Mouse (Mus musculus) spleen, adult 18-20 months (tissue): Measurements from ENCODE around the gene Smyd5.
"Not testable (repeated sequence)": the region's sequence is repeated elsewhere in the genome, so short reads cannot be mapped to it uniquely, and the experiment has no call there.

Source experiments
- DNase-seq, 2 experiments: peaks; one replicate each; pipeline ENCODE4 v3.0.0; 2022; ENCODE audit warnings: mixed read lengths in 2 of 2

The Smyd5 gene

GRCm38 (mm10) chr6:85450140-85450539 lies 18.4 kb downstream of the Smyd5 start:
- DNase-seq: not testable (repeated sequence)

- DNase-seq: peak; percentile 96
Measured at GRCm38 (mm10) chr6:85450697-85451663, 19.2 kb downstream of the Smyd5 start, which contains the start of gene Cct7. Cct7 (plus strand) TSS chr6:85451514.

GRCm38 (mm10) chr6:85451664-85452410 lies 20.0 kb downstream of the Smyd5 start, which contains the start of gene Pradc1:
Pradc1 (minus strand) TSS chr6:85451970.
- DNase-seq: peak; percentile 93 to 94

DNA sequence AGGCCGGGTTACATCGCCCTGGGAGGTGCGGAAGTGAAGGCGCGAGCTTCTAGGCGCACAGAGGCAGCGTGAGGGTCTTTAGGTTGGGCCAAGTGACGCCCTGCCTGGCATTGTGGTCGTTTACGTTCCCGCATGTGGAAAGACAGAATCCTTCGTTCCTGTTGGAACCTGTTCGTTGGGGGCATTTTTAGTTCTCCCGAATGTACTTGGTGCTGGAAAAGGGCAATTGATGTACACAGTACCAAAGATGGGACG lies 20.5 kb downstream of the Smyd5 start:
- no peak for DNase-seq

DNA sequence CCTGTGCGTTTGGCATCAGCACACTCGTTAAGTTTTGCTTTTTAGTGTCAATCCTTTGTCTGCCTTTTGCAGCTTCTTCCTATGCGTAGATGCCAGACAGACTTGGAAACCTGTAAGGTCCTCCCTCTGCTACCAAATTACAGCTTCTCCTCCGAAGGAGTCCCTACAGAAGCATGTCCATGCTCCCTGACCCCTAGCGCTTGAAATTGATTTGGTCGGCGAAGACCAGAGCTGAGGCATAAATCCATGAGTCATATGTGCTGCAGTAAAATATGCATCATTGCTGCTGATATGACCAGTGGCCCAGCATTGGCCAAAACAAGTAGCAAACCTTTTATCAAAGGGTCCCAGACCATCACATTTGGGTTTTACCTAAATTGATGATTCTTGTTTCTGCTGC lies 21.0 kb downstream of the Smyd5 start:
- no peak for DNase-seq

DNA sequence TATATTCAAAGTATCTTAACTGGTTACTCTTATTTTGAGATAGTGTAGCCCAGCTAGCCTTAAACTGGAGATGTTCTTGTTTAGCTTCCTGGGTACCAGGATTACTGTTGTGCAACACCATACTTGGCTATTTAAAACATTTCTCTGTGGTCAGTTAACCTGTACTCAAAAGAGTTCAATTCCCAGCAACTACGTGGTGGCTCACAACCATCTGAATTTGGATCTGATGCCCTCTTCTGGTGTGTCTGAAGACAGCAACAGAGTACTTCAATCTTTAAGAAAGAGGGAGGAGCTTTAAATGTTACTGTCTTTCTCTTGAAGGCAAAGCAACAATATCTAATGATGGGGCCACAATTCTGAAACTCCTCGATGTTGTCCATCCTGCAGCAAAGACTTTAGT lies 27.8 kb downstream of the Smyd5 start:
- DNase-seq: no peak

DNA sequence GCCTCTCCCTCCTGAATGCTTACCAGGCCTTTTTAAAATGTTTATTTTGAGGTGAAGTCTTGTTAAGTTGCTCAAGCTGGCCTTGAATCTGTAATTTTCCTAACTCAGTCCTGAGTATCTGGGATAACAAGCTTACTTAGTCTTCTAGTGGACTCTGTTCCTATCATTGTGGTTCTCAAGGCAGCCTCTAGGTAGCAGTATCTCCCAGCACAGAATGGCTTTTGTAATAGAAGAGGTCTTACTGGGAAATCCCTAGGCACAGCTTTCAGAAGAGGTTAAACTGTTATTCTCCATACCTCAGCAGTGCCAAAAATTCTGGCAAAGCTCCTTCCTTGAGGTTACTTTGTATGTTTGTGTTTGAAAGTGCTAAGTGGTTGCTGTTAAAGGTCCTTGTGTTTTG lies 33.6 kb downstream of the Smyd5 start:
- DNase-seq: no peak

DNA sequence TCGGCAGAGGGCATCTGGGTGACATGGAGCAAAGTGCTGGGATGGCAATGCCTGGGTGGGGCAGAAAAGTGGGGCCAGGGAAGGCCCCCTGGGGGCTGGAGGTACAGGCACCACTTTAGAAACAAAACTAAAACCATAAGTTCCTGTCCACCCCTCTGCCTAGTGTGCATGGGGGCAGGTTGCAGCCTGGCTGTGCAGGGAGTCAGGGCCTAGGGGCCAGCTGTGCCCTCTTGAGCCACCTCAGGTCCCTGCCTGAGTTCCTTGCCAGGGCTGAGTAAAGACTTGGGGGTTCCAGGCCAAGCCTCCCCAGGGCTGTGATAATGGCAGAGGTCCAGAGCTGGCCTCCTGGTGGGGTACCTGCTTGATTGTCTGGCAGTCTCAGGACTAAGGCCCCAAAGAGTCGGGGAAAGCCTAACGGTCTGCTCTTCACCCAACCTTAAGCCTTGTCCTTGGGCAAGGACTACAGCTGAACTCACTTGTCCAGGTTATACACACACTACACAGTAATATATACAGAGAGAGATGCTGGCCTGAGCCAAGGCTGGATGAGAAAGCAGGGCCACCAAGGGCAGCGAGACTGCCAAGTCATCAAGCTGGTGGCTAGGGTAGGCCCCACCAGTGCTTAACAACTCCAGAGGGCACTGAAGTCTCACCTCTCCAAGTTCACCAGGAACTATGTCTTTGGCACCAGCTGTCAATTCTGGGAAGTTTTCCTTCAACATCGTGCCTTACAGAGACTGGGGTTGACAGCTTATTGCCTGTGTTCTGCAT lies 38.1 kb downstream of the Smyd5 start:
- DNase-seq: no peak

- DNase-seq: no peak
Measured at GRCm38 (mm10) chr6:85471962-85472361, 40.2 kb downstream of the Smyd5 start.

DNA sequence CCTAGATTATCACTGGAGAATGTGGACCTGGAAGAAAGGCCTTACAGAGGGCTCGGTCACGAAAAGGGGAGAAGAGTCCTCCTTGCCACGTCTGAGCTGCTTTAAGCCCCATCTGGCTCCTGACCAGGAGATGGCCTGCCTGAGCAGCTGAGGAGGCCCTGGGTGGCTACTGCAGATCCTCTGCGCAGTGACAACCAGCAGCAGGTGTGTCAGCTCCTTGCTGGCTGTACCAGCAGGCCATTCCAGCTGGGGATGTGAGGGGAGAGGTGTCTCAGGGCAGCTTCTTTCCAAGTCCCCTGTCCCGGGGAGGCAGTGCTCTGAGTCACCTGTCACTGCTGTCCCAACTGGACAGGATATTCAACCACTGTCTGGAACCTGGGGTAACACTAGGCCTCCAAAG lies 40.8 kb downstream of the Smyd5 start:
- DNase-seq: no peak

GRCm38 (mm10) chr6:85475581-85475980 lies 43.8 kb downstream of the Smyd5 start:
- no peak for DNase-seq

DNA sequence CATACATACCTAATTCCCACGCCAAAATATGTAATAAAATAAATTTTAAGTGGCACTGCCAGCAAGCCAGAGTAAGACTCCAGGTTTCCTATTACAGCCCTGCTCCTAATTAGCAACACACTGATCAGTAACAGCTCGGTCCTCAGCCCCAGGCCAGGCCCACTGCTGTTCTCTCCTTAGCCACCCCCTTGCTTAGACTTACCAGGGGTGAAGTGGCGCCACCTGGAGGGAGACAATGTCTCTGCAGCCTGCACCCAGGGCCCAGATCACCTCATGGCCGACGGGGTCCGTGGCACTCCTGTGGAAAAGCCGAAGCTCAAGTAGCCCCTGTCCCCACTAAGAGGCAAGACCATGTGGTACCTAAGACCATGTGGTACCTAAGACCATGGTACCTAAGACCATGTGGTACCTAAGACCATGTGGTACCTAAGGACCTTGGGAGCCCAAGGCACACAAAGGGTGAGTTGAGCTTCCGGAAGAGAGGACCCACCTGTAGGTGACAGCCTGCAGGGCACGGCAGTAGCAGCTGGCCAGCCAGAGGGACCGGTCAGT lies 45.7 kb downstream of the Smyd5 start:
- peak in 1 of 2 experiments; percentile 38 for DNase-seq

DNA sequence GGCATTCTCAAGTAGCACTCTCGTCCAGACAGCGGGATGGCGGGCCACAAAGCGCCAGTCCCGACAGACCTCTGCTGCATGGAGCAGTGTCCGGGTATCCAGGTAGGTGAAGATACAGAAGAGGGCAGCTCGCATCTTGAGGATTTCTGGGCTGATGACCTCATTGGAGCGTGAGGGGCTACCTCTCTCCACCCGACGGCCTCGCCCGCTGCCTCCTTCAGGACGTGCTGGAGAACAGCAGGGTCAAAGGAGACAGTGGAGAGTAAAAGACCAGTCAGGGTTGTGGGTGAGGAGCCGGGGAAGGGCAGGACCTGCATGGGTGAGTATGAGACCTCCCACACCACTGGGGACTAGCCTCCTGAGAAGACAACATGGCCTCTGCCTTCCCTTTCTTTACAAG lies 46.6 kb downstream of the Smyd5 start:
- DNase-seq: no peak

- no peak for DNase-seq
Measured at GRCm38 (mm10) chr6:85479979-85480378, 48.2 kb downstream of the Smyd5 start.

- DNase-seq: no peak
Measured at GRCm38 (mm10) chr6:85480685-85481084, 48.9 kb downstream of the Smyd5 start.

DNA sequence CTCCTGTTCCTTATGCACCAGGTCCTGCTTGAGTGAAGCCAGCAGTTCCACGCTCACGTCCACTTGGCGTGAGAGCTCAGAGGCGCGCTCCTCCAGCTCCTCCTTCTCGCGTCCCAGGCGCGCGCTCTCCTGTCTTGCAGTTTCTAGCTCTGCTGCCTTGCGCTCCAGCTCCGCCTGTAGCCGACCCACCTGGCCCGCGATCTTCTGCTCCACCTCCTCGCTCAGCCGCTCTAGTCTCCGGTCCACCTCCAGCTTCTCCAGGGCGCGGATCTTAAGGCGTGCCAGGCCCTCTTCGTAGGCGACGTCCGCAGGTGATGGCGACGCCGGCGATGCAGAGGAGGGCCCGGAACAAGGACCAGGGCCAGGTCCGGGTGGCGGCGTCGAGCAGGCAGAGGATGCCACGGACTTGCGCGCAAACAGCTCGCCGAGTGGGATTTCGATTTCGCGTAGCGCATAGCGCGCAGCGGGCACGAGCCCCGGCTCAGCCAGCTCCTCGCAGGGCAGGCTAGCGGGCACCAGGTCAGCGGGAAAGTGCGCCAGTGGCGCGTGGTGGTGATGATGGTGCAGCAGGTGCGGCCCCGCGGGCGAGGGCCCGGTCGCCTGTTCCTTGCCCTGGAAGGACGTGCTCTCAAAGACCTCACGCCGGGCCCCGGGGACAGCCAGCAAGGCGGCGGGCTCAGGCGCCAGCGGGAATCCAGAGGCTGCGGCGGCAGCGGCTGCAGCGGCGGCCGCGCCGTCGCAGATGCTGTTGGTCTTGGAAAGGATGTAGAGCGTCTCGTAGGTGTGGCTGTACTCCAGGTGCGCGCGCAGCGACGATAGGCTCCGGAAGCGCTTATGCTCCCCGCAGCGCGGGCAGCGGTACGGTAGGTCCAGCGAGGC lies 52.3 kb downstream of the Smyd5 start:
- DNase-seq: no peak

- DNase-seq: no peak
Measured at GRCm38 (mm10) chr6:85485738-85486137, 53.9 kb downstream of the Smyd5 start.

DNA sequence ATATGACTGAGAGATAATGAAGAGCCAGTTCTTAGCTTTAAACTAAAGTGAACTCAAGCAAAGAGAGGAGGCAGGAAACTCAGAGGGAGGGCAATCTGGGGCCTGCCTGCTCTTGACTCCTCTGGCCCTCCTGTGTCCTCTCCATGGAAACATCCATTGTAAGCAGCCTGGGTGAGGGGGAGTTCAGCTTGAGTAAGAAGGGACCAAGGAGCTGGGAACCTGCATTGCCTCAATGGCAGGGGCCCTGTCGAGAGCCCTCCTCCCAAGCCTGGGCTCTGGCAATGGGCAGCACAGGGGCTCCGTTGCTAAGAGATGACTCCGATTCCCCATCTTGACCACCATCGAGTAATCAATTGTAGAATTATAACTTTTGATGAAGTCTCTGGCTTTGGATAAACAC lies 56.7 kb downstream of the Smyd5 start:
- no peak for DNase-seq

- DNase-seq: no peak
Measured at GRCm38 (mm10) chr6:85489717-85490116, 57.9 kb downstream of the Smyd5 start.

DNA sequence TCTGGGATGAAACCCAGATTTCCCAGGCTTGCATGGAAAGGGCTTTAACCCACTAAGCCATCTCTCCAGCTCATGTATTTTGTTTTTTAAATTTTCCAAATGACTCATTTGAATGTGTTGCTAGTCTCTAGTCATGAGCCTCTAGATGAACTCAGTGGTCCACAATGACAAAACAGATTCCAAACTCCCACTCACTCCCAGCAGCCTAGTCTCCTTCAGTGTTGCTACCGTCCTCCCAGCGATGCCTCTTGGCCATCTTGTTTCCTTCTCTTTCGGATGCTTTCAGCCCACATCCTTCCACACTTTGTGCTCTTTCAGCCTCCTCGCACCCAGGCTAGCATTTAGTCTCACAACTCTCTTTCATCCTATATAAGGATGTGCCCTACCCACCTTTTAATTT lies 58.5 kb downstream of the Smyd5 start:
- no peak for DNase-seq

- no peak for DNase-seq
Measured at GRCm38 (mm10) chr6:85491606-85492005, 59.8 kb downstream of the Smyd5 start.
